Mouse (Mus musculus): Measurements from ENCODE around the gene 4632433K11Rik.

DNA sequence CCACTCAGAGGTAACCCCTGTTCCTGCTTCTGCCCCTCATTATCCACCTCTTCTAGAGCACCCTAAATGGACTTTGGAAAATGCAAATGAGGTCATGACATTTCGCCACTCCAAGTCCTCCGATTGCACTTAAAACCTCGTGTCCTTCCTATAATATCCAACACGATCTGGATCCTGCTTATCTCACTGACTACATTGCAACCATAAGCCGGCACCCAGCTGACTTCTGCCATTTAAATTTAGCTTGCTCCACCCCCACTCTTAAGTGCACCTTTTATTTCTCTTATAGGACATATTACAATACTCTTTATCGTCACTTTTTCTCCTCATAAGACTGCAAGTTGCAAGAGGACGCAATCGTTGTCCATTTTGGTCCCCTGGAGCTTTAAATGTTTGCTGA, 3.5 kb downstream of the 4632433K11Rik start:
- TF ChIP-seq CTCF (IDR thresholded peaks at IDR 0.05; ENCODE audit: borderline replicate concordance, control insufficient read depth, extremely low read depth, insufficient read depth, low read length, poor library complexity) (no peak), POLR2A (IDR thresholded peaks at IDR 0.05; ENCODE audit: control insufficient read depth, extremely low read depth, insufficient read depth, low read length, poor library complexity) (no peak)

Data from thymus, adult 2 months (tissue).